ENCODE assay signal across 29 mouse cellular contexts in genomic region chr6:56785068-56785467, GRCm38 (mm10). TPM values are rescaled to one million over a fixed set of nuclear protein-coding genes. Genes with fewer than 3 reads are reported as not detected.
DNase-seq lines count a peak whose midpoint lies in the region; TF ChIP-seq lines count a peak whose summit lies in the region.
"Had no signal": no experiment of that assay in that cellular context is flagged by ENCODE, and none has a peak within 500 bp of the region (broad histone marks: within the 10 kb centered on the region; RNA-seq: fewer than 3 reads in every experiment).

No protein-coding gene starts in this region.

- no peak overlapping the region for H3ac ChIP-seq in myocyte (ENCODE audit: control insufficient read depth, insufficient read length)

- H3K27me3 ChIP-seq in myocyte (ENCODE audit: control insufficient read depth, insufficient read depth, insufficient read length): no peaks in the 10 kb centered on the region
- H3K27me3 ChIP-seq: embryonic facial prominence, embryonic 12.5 days; limb, embryonic 13.5 days; liver, embryonic 13.5 days; midbrain, embryonic 15.5 days; neural tube, embryonic 12.5 days had no signal

- H3K36me3 ChIP-seq in myocyte (ENCODE audit: control insufficient read depth, insufficient read depth): peaks cover 25% of the 10 kb centered on the region

- H3K27ac ChIP-seq in gastrocnemius, adult 2 months: peak overlapping the region; percentile 50; the same call in 1 of the 2 replicates
- H3K27ac ChIP-seq: embryonic facial prominence, embryonic 12.5 days; heart, embryonic 10.5 days; hindbrain, embryonic 14.5 days; kidney, postnatal 0 days; limb, embryonic 13.5 days; liver, embryonic 13.5 days; macrophage; midbrain, embryonic 10.5 days; midbrain, embryonic 15.5 days; neural tube, embryonic 12.5 days had no signal

- TF ChIP-seq CTCF in gastrocnemius, adult 2 months (IDR thresholded peaks at IDR 0.05): no peak

- H3K4me2 ChIP-seq in myocyte (ENCODE audit: low read depth): peak overlapping the region; percentile 49
- H3K4me2 ChIP-seq: embryonic facial prominence, embryonic 12.5 days; hindbrain, embryonic 14.5 days; limb, embryonic 13.5 days; liver, embryonic 13.5 days; midbrain, embryonic 15.5 days; neural tube, embryonic 12.5 days had no signal

- H3K4me3 ChIP-seq in gastrocnemius, adult 2 months: peak overlapping the region; percentile 16
- H3K4me3 ChIP-seq in myocyte: no peak overlapping the region
- H3K4me3 ChIP-seq: embryonic facial prominence, embryonic 12.5 days; heart, embryonic 10.5 days; limb, embryonic 13.5 days; liver, embryonic 13.5 days; midbrain, embryonic 10.5 days; midbrain, embryonic 15.5 days; neural tube, embryonic 12.5 days had no signal

- no peak for TF ChIP-seq POLR2A in myocyte (IDR thresholded peaks at IDR 0.05; ENCODE audit: insufficient read length, low read depth)

- peaks cover 82% of the 10 kb centered on the region for H3K79me2 ChIP-seq in myocyte (ENCODE audit: control insufficient read depth, insufficient read depth)

- no peak for DNase-seq in gastrocnemius, adult 2 months
- no peak for DNase-seq in gastrocnemius, postnatal 25 days
- DNase-seq in lung, postnatal 25 days (ENCODE audit: low spot score): peak; percentile 23
- no peak for DNase-seq in lung, postnatal 14 days
- DNase-seq in 416B (ENCODE audit: low read depth): peak; percentile 83
- no peak for DNase-seq in testis, postnatal 14 days (ENCODE audit: low spot score)
- DNase-seq: adrenal gland, adult 8-10 months; B cell, adult 2 months; cerebellum, adult 11 months; cerebellum, adult 9-10 months; cerebellum, postnatal 36 days; embryo, embryonic 11 days; gastrocnemius, postnatal 14 days; kidney, adult 8-10 months; kidney, postnatal 4 days; liver, embryonic 13.5 days; right cerebral cortex, adult 18-20 months; spleen, adult 18-20 months had no signal

- intact Hi-C loops in gastrocnemius, adult 2 months (cut with DNase I): no loop called here

TF ChIP-seq in myocyte, 11 proteins besides CTCF, POLR2A, EP300 and RAD21:
- TF ChIP-seq CEBPB (IDR thresholded peaks at IDR 0.05; ENCODE audit: insufficient read depth, poor library complexity, severe bottlenecking) (peak; percentile 86), E2F4 (IDR thresholded peaks at IDR 0.05; ENCODE audit: insufficient read depth) (no peak)

RNA-seq across cellular contexts. Expression of gene Kbtbd2, which starts 12.5 kb away (rescaled TPM):
- total RNA-seq in gastrocnemius, adult 2 months (2021): 10 to 100 TPM; 20.7 to 26.0 TPM
- 10 to 100 TPM; 18.9 to 21.4 TPM for total RNA-seq in gastrocnemius, postnatal 25 days (2021)
- polyA plus RNA-seq in myocyte (2012; fragmentation: generic; extraction: Trizol): 11.6 TPM

RNA-seq across cellular contexts. Expression of gene Fkbp9, which starts 46.8 kb away (rescaled TPM):
- total RNA-seq in gastrocnemius, adult 2 months (2021): 10 to 100 TPM; 48.9 to 60.2 TPM
- 10 to 100 TPM; 48.1 to 54.0 TPM for total RNA-seq in gastrocnemius, postnatal 25 days (2021)
- polyA plus RNA-seq in myocyte (2012; fragmentation: generic; extraction: Trizol): 91.6 TPM
- polyA plus RNA-seq: activated CD4-positive, CD25-positive, alpha-beta regulatory T cell, adult 4 months had no signal

Comparison
In these comparisons a context has a peak if more than half of its experiments do, and no peak if none do; other contexts are left out.
1. DNase-seq: peak in lung, postnatal 25 days (single experiment) and 416B (single experiment); none in gastrocnemius, adult 2 months (single experiment), gastrocnemius, postnatal 25 days (single experiment), lung, postnatal 14 days (single experiment) and testis, postnatal 14 days (single experiment).